Mouse (Mus musculus) neural tube, embryonic 15.5 days (tissue): Measurements from ENCODE around the gene Rbm38. TPM values are rescaled to one million over a fixed set of nuclear protein-coding genes. Genes with fewer than 3 reads are reported as not detected.

Experiments used
- ATAC-seq: fragments of 200-750 bp; cut with Nextera tagmentation; 2 replicates; pipeline ENCODE4 v1.8.0; 2017; ENCODE audit warnings: mild to moderate bottlenecking, moderate TSS enrichment, moderate library complexity; ENCODE audit not compliant: low FRiP score
- H3K27ac ChIP-seq: fragments of 300-500 bp; sonication (generic); replicated peaks from 2 replicates; pipeline ENCODE4 v1.5.1; 2015; ENCODE audit warnings: mild to moderate bottlenecking, inconsistent platforms
- H3K27me3 ChIP-seq: fragments of 300-500 bp; sonication (generic); replicated peaks from 2 replicates; pipeline ENCODE4 v1.6.1; 2015; ENCODE audit warnings: inconsistent platforms
- H3K36me3 ChIP-seq: fragments of 300-500 bp; sonication (generic); 2 replicates; pipeline ENCODE4 v1.6.1; 2015; ENCODE audit warnings: inconsistent platforms
- H3K4me1 ChIP-seq: fragments of 300-500 bp; sonication (generic); 2 replicates; pipeline ENCODE4 v1.6.1; 2015; ENCODE audit warnings: inconsistent platforms
- H3K4me2 ChIP-seq: fragments of 300-500 bp; sonication (generic); 2 replicates; pipeline ENCODE4 v1.6.1; 2015; ENCODE audit warnings: inconsistent platforms, mild to moderate bottlenecking, moderate library complexity
- H3K4me3 ChIP-seq: fragments of 300-500 bp; sonication (generic); replicated peaks from 2 replicates; pipeline ENCODE4 v1.5.1; 2015; ENCODE audit warnings: mild to moderate bottlenecking, inconsistent platforms
- H3K9ac ChIP-seq: fragments of 300-500 bp; sonication (generic); replicated peaks from 2 replicates; pipeline ENCODE4 v1.6.1; 2015; ENCODE audit warnings: mild to moderate bottlenecking, inconsistent platforms
- H3K9me3 ChIP-seq: fragments of 300-500 bp; sonication (generic); replicated peaks from 2 replicates; pipeline ENCODE4 v1.6.1; 2016; ENCODE audit warnings: inconsistent platforms
- WGBS: fragments of 180-500 bp; shearing (Covaris S2); methylation state at CpG from one replicate; pipeline ENCODE4 v1.1.7; 2015; ENCODE audit warnings: mixed read lengths; 5-methylcytosine and 5-hydroxymethylcytosine counted together
- polyA plus RNA-seq: library from polyadenylated mRNA; unstranded; fragments of >200 nt; fragmentation: Nextera tagmentation; extraction: Ambion mirVana; gene quantifications from 2 replicates; pipeline ENCODE4 v1.2.1, GENCODE M21; 2015

Rbm38 gene
- polyA plus RNA-seq, 1 experiment from 2014 or later, result 11.5 TPM

- H3K4me2 ChIP-seq, result no peak overlapping the region
- H3K9me3 ChIP-seq, result no peaks in the 10 kb centered on the region
- H3K4me3 ChIP-seq, result no peak overlapping the region
- WGBS, result 47% methylated on average over 8 of the region's 8 CpGs
- no peaks in the 10 kb centered on the region for H3K27me3 ChIP-seq
- no peaks in the 10 kb centered on the region for H3K36me3 ChIP-seq
- ATAC-seq, result no peak
- no peak overlapping the region for H3K27ac ChIP-seq
- H3K9ac ChIP-seq, result no peak overlapping the region
- H3K4me1 ChIP-seq, result no peaks in the 10 kb centered on the region
Observed at GRCm38 (mm10) chr2:173050604-173051382, 30.5 kb downstream of the Rbm38 start.

DNA sequence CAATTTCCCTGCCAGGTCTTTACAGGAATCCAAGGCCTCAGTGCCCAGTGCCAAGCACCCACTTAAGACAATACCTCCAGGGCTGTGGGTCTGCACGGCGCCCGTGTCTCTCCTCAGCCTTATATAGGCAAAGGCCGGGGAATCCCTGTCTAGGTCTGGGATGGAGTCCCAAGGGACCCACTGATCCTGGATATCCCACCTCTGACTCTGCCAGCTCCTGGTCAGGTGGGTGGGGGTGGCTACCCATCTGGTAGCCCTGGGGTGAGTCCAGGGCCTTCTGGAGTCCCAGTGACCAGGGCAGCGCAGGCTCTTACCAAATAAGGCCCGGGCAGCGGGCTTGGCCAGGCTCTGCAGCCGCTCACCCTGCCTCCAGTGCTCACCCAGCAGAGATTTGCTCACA lies 32.6 kb downstream of the Rbm38 start:
- Histone ChIP-seq H3K36me3 (no peaks in the 10 kb centered on the region), H3K9ac (no peak overlapping the region), H3K27ac (no peak overlapping the region), H3K4me1 (no peaks in the 10 kb centered on the region), H3K4me2 (no peak overlapping the region), H3K4me3 (no peak overlapping the region), H3K27me3 (no peaks in the 10 kb centered on the region), H3K9me3 (no peaks in the 10 kb centered on the region)
- 92% methylated on average over 8 of the region's 8 CpGs for WGBS
- ATAC-seq, result no peak

GRCm38 (mm10) chr2:173053846-173054245 lies 33.5 kb downstream of the Rbm38 start:
- no peak overlapping the region for H3K4me2 ChIP-seq
- no peak for ATAC-seq
- H3K36me3 ChIP-seq, result no peaks in the 10 kb centered on the region
- no peaks in the 10 kb centered on the region for H3K4me1 ChIP-seq
- H3K27me3 ChIP-seq, result no peaks in the 10 kb centered on the region
- no peak overlapping the region for H3K9ac ChIP-seq
- H3K4me3 ChIP-seq, result no peak overlapping the region
- H3K9me3 ChIP-seq, result no peaks in the 10 kb centered on the region
- WGBS, result 86% methylated on average over 6 of the region's 6 CpGs
- H3K27ac ChIP-seq, result no peak overlapping the region

- H3K27ac ChIP-seq, result no peak overlapping the region
- no peaks in the 10 kb centered on the region for H3K36me3 ChIP-seq
- H3K27me3 ChIP-seq, result no peaks in the 10 kb centered on the region
- ATAC-seq, result no peak
- no peak overlapping the region for H3K4me3 ChIP-seq
- 72% methylated on average over 10 of the region's 10 CpGs for WGBS
- H3K9me3 ChIP-seq, result no peaks in the 10 kb centered on the region
- no peaks in the 10 kb centered on the region for H3K4me1 ChIP-seq
- no peak overlapping the region for H3K9ac ChIP-seq
- H3K4me2 ChIP-seq, result no peak overlapping the region
Observed at GRCm38 (mm10) chr2:173056303-173056881, 36.1 kb downstream of the Rbm38 start.

DNA sequence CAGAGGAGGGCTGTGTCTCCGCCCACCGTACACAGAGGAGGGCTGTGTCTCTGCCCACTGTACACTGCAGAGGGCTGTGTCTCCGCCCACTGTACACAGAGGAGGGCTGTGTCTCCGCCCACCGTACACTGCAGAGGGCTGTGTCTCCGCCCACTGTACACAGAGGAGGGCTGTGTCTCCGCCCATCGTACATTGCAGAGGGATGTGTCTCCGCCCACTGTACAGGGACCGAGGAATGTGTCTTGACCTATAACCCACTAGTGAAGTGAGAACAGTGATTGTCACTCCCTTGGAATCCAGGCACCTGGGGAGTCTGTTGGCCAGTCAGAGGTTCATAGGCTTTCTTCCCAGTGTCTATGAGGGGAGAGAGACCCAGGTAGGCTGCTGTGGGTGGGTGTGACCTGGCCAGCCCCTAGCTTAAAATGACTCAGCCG lies 36.6 kb downstream of the Rbm38 start:
- Histone ChIP-seq H3K4me1 (no peaks in the 10 kb centered on the region), H3K4me3 (no peak overlapping the region), H3K27me3 (no peaks in the 10 kb centered on the region), H3K4me2 (no peak overlapping the region), H3K9ac (no peak overlapping the region), H3K36me3 (no peaks in the 10 kb centered on the region), H3K27ac (no peak overlapping the region), H3K9me3 (no peaks in the 10 kb centered on the region)
- no peak for ATAC-seq
- WGBS, result 81% methylated on average over 11 of the region's 11 CpGs

DNA sequence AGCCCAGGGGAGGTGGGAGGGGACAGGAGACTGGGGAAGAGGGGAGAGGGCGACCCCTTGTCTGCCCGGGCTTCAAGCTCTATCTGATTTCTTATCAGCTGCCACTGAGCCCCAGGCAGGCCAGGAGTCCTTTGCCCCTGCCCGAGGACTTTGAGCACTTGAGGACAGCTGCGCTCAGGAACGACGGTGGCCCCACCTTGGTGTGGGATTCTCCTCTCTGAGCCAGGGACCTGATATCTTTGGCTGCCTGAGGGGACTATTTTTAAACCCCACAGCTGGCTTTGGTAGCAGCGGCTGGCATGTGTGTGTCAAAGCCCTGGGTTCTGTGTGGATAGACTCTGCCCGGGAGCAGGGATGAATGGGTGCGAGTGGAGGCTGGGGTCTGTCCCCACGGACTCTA lies 37.3 kb downstream of the Rbm38 start:
- no peak overlapping the region for H3K27ac ChIP-seq
- H3K27me3 ChIP-seq, result no peaks in the 10 kb centered on the region
- no peak overlapping the region for H3K9ac ChIP-seq
- WGBS, result 65% methylated on average over 10 of the region's 10 CpGs
- no peaks in the 10 kb centered on the region for H3K9me3 ChIP-seq
- H3K36me3 ChIP-seq, result no peaks in the 10 kb centered on the region
- ATAC-seq, result no peak
- H3K4me2 ChIP-seq, result no peak overlapping the region
- no peaks in the 10 kb centered on the region for H3K4me1 ChIP-seq
- H3K4me3 ChIP-seq, result no peak overlapping the region

DNA sequence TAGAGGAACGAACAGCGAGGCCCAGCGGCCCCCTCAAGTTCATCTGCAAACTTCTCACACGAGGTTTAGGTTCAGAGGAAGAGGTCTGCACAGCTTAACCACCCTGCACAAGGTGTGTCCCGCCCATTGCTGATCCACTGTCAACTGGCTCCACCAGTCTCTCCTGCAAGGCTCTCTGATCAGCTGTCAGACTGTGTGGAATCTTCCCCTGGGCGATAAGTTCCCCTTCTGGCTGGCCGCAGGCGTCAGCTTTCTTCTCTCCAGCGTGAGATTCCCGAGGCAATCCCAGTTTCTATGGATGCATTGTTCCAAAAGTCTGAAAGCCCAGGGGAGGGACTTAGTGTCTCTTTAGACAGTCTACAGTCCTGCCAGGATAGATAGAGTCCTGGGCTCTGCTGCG lies 38.0 kb downstream of the Rbm38 start:
- no peaks in the 10 kb centered on the region for H3K36me3 ChIP-seq
- no peak overlapping the region for H3K4me2 ChIP-seq
- no peak for ATAC-seq
- H3K27me3 ChIP-seq, result no peaks in the 10 kb centered on the region
- no peaks in the 10 kb centered on the region for H3K4me1 ChIP-seq
- WGBS, result 45% methylated on average over 11 of the region's 11 CpGs
- no peak overlapping the region for H3K4me3 ChIP-seq
- H3K9me3 ChIP-seq, result no peaks in the 10 kb centered on the region
- H3K27ac ChIP-seq, result no peak overlapping the region
- no peak overlapping the region for H3K9ac ChIP-seq

DNA sequence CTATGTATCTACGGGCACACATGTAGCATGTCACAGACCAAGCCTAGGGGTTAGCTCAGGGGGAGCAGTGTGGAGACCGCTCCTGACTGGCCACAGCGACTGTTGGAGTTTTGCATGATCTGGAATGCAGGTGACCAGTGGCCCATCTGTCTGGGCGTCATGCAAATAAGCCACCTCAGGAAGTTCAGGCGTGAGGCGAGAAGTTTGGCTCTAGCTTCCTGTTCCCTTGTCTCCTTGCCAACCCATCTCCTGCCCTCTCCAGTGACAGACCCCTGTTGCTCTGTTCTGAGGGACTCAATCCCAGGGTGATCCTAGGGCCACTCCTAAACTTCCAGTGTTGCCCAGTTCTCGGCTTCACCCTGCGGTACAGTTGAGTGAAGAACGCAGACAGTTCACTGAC lies 40.2 kb downstream of the Rbm38 start:
- Histone ChIP-seq H3K4me3 (no peak overlapping the region), H3K4me2 (no peak overlapping the region), H3K36me3 (no peaks in the 10 kb centered on the region), H3K27me3 (no peaks in the 10 kb centered on the region), H3K9me3 (no peaks in the 10 kb centered on the region), H3K27ac (no peak overlapping the region), H3K4me1 (no peaks in the 10 kb centered on the region), H3K9ac (no peak overlapping the region)
- ATAC-seq, result no peak
- WGBS, result 88% methylated on average over 9 of the region's 9 CpGs

GRCm38 (mm10) chr2:173061443-173062351 lies 41.4 kb downstream of the Rbm38 start:
- Histone ChIP-seq H3K27ac (no peak overlapping the region), H3K9ac (no peak overlapping the region), H3K36me3 (no peaks in the 10 kb centered on the region), H3K9me3 (no peaks in the 10 kb centered on the region), H3K27me3 (no peaks in the 10 kb centered on the region), H3K4me2 (no peak overlapping the region), H3K4me1 (no peaks in the 10 kb centered on the region), H3K4me3 (no peak overlapping the region)
- WGBS, result 84% methylated on average over 15 of the region's 15 CpGs
- ATAC-seq, result no peak

DNA sequence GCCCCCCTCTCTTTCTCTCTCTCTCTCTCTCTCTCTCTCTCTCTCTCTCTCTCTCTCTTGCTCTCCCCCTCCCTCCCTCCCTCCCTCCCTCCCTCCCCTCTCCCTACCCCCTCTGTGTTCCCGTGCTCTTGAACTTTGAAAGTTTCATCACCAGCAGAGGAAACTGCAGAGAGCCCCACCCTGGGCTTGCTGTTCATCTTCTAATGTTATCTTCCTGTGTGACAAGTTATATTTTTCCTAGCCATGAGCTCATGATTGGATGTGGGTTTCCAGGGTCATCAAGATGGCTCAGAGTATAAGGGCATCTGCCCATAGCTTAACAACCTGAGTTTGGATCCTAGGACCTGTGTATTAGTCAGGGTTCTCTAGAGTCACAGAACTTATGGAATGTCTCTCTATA lies 42.9 kb downstream of the Rbm38 start:
- H3K9ac ChIP-seq, result no peak overlapping the region
- no peaks in the 10 kb centered on the region for H3K36me3 ChIP-seq
- no CpG with 5 or more reads among the region's 1 CpGs for WGBS
- no peak for ATAC-seq
- no peaks in the 10 kb centered on the region for H3K4me1 ChIP-seq
- no peaks in the 10 kb centered on the region for H3K27me3 ChIP-seq
- no peak overlapping the region for H3K27ac ChIP-seq
- no peak overlapping the region for H3K4me2 ChIP-seq
- 0 out of 2 replicates have a peak, but pooled peaks cover 1% of the 10 kb centered on the region for H3K9me3 ChIP-seq
- no peak overlapping the region for H3K4me3 ChIP-seq

GRCm38 (mm10) chr2:173064864-173065263 lies 44.6 kb downstream of the Rbm38 start:
- WGBS, result 100% methylated on average over 2 of the region's 2 CpGs
- Histone ChIP-seq H3K27ac (no peak overlapping the region), H3K4me3 (no peak overlapping the region), H3K4me2 (no peak overlapping the region), H3K27me3 (no peaks in the 10 kb centered on the region), H3K9ac (no peak overlapping the region), H3K36me3 (no peaks in the 10 kb centered on the region), H3K9me3 (0 out of 2 replicates have a peak, but pooled peaks cover 3% of the 10 kb centered on the region), H3K4me1 (no peaks in the 10 kb centered on the region)
- no peak for ATAC-seq
